Mouse (Mus musculus) liver (tissue): ENCODE results near the gene U90926.

Experiments
- DNase-seq: peaks from one replicate; pipeline ENCODE4 v3.0.0-alpha.2; 2020; ENCODE audit warnings: mixed read lengths

The U90926 gene

GRCm38 (mm10) chr5:92215308-92215707 lies at the start of gene U90926:
Gene U90926, minus strand, starts transcription at chr5:92215408.
- no peak for DNase-seq

GRCm38 (mm10) chr5:92263761-92264359 lies 48.7 kb upstream of the U90926 start:
- DNase-seq, result no peak

GRCm38 (mm10) chr5:92262646-92263045 lies 47.4 kb upstream of the U90926 start:
- no peak for DNase-seq

GRCm38 (mm10) chr5:92256218-92256617 lies 41.0 kb upstream of the U90926 start, which contains the start of gene Ppef2:
Gene Ppef2, minus strand, starts transcription at chr5:92256278.
- no peak for DNase-seq

- DNase-seq, result no peak
Observed at GRCm38 (mm10) chr5:92254476-92254875, 39.3 kb upstream of the U90926 start.

- DNase-seq, result no peak
Observed at GRCm38 (mm10) chr5:92252797-92253343, 37.7 kb upstream of the U90926 start.

GRCm38 (mm10) chr5:92252031-92252430 lies 36.8 kb upstream of the U90926 start:
- DNase-seq, result no peak

DNA sequence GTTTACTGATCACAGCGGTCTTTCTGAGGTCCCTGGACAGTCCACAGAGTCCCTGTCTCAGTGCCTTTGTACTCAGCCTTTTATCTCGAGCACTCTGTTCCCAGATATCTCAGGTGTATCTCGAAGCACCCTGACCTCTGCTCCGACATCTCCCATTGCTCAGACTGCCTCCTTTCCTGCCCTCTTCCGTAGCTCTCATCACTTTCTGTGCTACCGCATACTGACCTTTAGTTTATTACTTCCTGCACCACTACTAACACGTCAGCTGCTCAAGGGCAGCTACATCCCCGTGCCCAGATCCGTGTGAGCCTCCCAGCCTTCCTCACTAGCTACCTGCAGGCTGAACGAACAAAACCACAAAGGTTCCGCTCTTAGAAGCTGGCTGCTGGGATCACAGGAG lies 33.4 kb upstream of the U90926 start:
- no peak for DNase-seq

DNA sequence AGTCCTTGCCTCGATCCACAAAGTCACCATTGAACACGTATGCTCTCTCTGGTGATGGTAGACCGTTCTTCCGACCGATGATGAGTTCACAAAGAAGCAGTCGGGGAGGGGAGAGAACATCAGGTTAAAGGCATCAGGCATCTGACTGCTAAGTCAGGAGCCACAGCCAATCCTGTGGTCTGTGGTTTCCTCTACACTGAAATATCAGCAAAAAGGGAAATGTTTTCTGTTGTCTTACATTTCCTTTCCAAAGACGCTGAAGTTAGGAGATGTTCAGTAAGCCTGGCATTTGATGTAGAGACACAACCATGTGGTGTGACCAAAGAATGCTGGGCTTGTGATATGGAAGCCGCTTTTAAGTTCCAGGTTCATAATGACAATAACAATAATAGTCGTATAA lies 30.3 kb upstream of the U90926 start:
- no peak for DNase-seq

GRCm38 (mm10) chr5:92244900-92245299 lies 29.7 kb upstream of the U90926 start:
- no peak for DNase-seq

DNA sequence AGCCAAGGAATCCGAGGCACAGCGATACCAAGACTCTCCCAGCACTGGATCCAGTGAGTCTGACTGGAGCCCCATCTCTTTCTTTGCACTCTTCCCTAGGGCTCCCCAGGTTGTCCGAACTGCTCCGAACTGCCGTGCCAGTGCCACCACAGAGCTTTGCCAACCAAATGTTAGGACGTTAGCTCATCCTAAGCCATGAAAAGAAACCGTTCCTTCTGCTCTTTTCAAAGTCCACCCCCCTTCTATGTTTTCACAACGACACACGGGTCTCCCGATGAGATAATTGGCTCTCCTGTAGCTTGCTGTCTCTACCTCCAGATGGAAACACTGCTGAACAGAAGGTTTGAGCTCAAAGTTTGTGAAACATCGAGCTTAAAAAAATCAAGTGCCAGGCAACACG lies 25.6 kb upstream of the U90926 start:
- no peak for DNase-seq

- peak; percentile 38 for DNase-seq
Observed at GRCm38 (mm10) chr5:92239333-92240232, 24.4 kb upstream of the U90926 start.

DNA sequence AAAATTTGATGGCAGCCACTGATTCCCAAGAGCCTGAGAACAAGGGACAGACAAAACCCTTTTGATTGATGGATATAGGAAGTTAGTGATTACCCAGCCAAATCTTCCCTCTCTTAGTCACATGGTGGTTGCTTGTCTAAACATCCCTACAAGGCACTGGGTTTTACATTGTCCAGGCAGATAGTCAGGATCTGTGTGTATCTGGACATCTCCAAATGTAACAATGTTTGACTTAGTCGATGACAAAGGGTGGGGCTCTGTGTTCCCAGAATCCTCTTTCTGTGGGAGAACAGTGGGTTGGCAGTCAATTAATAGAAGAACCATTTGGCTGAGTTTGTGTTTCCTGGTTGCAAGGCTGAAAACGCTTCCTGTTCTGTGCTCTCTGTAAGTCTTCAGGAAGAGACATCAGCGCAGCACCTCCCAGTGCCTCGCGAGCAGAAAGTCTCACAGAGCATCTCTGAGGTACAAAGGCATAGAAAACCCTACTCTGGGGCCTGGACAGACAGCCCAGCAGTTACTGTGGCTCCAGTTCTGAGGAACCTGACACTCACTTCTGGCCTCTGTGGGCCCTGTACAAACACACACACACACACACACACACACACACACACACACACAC lies 19.8 kb upstream of the U90926 start:
- DNase-seq, result no peak

GRCm38 (mm10) chr5:92233366-92233765 lies 18.2 kb upstream of the U90926 start:
- no peak for DNase-seq

DNA sequence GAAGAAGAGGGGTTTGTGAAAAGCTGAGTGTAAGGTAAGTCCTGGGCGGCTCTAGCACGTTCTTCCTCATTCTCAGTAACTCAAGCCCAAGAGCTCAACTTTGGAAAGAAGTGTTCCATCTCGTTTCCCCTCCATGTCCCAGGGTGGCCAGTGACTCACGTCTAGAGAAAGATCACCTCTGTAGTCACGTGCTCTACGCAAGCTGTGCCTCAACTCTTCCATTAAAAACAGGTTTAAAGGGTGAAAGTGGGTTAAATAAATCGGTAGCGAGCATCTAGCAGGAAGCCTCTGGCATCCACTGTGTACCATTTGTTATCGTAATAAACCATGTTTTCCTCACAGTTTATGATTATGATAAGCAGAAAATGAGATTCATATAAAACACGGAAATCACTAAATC lies 16.6 kb upstream of the U90926 start:
- no peak for DNase-seq

GRCm38 (mm10) chr5:92230306-92230705 lies 15.1 kb upstream of the U90926 start:
- DNase-seq, result no peak

- no peak for DNase-seq
Observed at GRCm38 (mm10) chr5:92229514-92229913, 14.3 kb upstream of the U90926 start.

GRCm38 (mm10) chr5:92228776-92229175 lies 13.6 kb upstream of the U90926 start:
- DNase-seq, result peak; percentile 8

- DNase-seq, result no peak
Observed at GRCm38 (mm10) chr5:92227782-92228181, 12.6 kb upstream of the U90926 start.

DNA sequence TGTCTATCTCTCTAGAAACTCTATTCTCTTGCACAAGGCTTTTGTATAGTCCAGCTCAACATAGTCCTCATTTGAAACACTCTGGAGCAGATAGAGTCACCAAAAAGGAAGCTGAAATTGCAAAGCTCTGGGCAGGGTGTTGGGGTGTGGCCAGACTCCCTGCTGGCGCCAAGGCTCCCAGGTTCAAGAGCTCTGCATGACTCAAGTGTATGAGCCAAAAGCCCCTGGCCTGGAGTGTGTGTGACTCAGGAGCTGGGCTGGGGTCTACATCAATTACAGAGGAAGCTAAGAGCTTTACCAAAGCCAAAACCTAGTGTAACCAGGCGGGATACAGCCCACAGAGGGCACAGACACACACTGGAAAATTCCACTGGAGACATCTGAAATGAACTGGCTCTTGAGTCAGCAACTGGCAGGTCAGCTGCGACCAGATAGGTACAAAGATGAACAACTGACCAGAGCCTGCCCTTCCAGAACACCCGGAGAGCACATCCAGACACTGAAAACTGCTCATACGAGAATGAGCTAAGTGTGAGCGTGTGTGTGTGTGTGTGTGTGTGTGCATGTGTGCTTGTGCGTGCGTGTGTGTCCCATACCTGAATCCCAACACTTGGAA lies 5.2 kb upstream of the U90926 start:
- no peak for DNase-seq

GRCm38 (mm10) chr5:92219826-92220225 lies 4.6 kb upstream of the U90926 start:
- DNase-seq, result no peak

DNA sequence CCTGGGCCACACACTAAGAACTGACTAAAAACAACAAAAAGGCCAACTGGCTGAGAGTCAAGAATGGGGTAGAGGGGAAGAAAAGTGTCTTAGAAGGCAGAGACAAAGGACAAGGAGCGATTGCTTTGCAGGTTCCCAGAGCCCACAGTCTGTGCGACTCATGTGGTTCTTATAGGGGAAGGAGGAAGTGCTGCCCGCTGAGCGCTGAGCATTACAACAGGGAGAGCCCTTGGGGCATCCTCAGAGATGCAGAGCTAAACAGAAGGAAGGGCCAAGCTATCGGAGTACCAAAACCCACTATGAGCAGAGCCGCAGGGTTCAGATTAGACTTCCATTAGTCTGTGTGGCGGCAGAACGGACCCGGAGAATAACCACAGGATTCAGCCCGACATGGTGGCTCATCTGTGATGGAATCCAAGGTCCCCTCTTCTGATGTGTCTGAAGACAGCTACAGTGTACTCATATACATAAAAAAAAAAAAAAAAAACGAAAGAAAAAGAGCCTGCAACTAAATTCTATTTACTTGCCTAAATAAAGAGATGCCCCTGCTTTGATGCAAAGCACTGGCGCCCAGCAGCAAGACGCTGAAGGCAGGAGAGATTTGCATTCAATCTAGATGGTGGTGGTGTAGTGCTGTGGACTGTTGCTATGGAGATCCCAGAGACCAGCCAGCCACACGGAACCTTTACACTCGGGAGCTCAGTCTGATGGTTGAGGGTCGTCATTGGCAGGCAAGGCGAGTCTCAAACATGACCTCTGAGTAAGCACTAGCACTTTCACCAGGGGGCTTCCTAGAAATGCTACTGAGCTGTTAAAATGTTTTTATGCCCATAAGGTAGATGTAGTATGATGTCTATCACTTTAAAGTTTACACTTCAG lies 3.9 kb upstream of the U90926 start:
- DNase-seq, result no peak
